21 mouse cellular contexts compared by ENCODE assay signal in the genomic region with DNA sequence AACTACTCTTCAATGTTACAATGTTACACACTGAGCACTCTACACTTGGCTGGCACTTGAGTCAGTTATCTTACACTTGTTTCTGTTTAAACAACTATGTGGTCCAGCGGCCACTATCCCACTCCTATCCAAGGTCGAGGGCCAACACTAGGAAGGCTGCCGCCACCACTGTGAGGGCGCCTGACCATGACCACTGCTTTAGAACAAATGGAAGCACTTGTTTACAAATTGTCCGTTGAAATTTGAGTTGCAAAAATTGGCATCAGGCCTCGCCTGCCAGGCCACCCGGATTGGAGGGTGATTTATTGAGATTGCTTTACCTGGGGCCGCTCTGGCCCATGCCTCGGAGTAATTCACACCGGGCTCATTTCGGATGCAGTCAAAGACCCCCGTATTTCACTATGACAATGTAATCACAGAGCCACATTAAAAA.
DNase-seq lines count a peak whose midpoint lies in the region; ATAC-seq and TF ChIP-seq lines count a peak whose summit lies in the region.
"Had no signal": no experiment of that assay in that cellular context is flagged by ENCODE, and none has a peak within 500 bp of the region (broad histone marks: within the 10 kb centered on the region; RNA-seq: fewer than 3 reads in every experiment).

No protein-coding gene starts in this region.

- H3K9me3 ChIP-seq in kidney, postnatal 0 days (replicated peaks; ENCODE audit: low read length): no peaks in the 10 kb centered on the region
- no peaks in the 10 kb centered on the region for H3K9me3 ChIP-seq in neural tube, embryonic 13.5 days
- H3K9me3 ChIP-seq: hindbrain, embryonic 12.5 days; liver, embryonic 13.5 days; midbrain, embryonic 12.5 days; stomach, embryonic 15.5 days had no signal

- 22% methylated on average over 12 of the region's 12 CpGs for WGBS in kidney, postnatal 0 days
- WGBS in neural tube, embryonic 13.5 days: 44% methylated on average over 12 of the region's 12 CpGs

- H3K9ac ChIP-seq in kidney, postnatal 0 days (ENCODE audit: low read depth, low read length): no peak overlapping the region
- no peak overlapping the region for H3K9ac ChIP-seq in neural tube, embryonic 13.5 days
- H3K9ac ChIP-seq: hindbrain, embryonic 12.5 days; liver, embryonic 13.5 days; midbrain, embryonic 12.5 days; stomach, embryonic 15.5 days had no signal

- no peaks in the 10 kb centered on the region for H3K36me3 ChIP-seq in kidney, postnatal 0 days (ENCODE audit: insufficient read depth, low read length)
- no peaks in the 10 kb centered on the region for H3K36me3 ChIP-seq in neural tube, embryonic 13.5 days
- H3K36me3 ChIP-seq: hindbrain, embryonic 12.5 days; liver, embryonic 13.5 days; midbrain, embryonic 12.5 days; stomach, embryonic 15.5 days had no signal

- peak; percentile 37 for DNase-seq in embryo, embryonic 11 days
- DNase-seq in embryo, embryonic 10 days (ENCODE audit: low spot score): no peak
- DNase-seq in kidney, postnatal 0 days (ENCODE audit: low spot score): peak; percentile 74
- DNase-seq in kidney, postnatal 4 days: no peak
- DNase-seq in testis, postnatal 14 days (ENCODE audit: low spot score): peak; percentile 75
- no peak for DNase-seq in lung, postnatal 10 days
- no peak for DNase-seq in cerebellum, postnatal 36 days
- DNase-seq: adrenal gland, postnatal 10 days; cerebellum, adult 8-10 months; kidney, postnatal 10 days; liver, embryonic 13.5 days; lung, adult 2 months; right cerebral cortex, adult 18-20 months; thymus, adult 2 months; thymus, postnatal 4 days had no signal

- peak; percentile 58 for ATAC-seq in kidney, postnatal 0 days (replicated peaks; ENCODE audit: low FRiP score, low read depth)
- ATAC-seq in neural tube, embryonic 13.5 days (ENCODE audit: low read depth): peak; percentile 50; the same call in 1 of the 2 replicates
- ATAC-seq: inflammation-experienced regulatory T-cells, adult 6 months had no signal

- H3K4me1 ChIP-seq in kidney, postnatal 0 days (replicated peaks; ENCODE audit: insufficient read depth, low read length): no peaks in the 10 kb centered on the region
- peaks cover 48% of the 10 kb centered on the region for H3K4me1 ChIP-seq in neural tube, embryonic 13.5 days (replicated peaks)
- H3K4me1 ChIP-seq: liver, embryonic 13.5 days; stomach, embryonic 15.5 days had no signal

- no peak overlapping the region for H3K4me2 ChIP-seq in kidney, postnatal 0 days (ENCODE audit: low read length)
- no peak overlapping the region for H3K4me2 ChIP-seq in neural tube, embryonic 13.5 days
- H3K4me2 ChIP-seq: hindbrain, embryonic 12.5 days; liver, embryonic 13.5 days; midbrain, embryonic 12.5 days; stomach, embryonic 15.5 days had no signal

- H3K27me3 ChIP-seq in kidney, postnatal 0 days (ENCODE audit: insufficient read depth, low read length): no peaks in the 10 kb centered on the region
- peaks cover 20% of the 10 kb centered on the region for H3K27me3 ChIP-seq in neural tube, embryonic 13.5 days
- H3K27me3 ChIP-seq: liver, embryonic 13.5 days; stomach, embryonic 15.5 days had no signal

- H3K4me3 ChIP-seq in kidney, postnatal 0 days (replicated peaks; ENCODE audit: low read depth, low read length): no peak overlapping the region
- no peak overlapping the region for H3K4me3 ChIP-seq in neural tube, embryonic 13.5 days
- H3K4me3 ChIP-seq: hindbrain, embryonic 12.5 days; layer of hippocampus, adult 2 months; liver, embryonic 13.5 days; midbrain, embryonic 12.5 days; stomach, embryonic 15.5 days had no signal

- H3K27ac ChIP-seq in kidney, postnatal 0 days: no peak overlapping the region
- peak overlapping the region; percentile 23; the same call in 1 of the 2 replicates for H3K27ac ChIP-seq in neural tube, embryonic 13.5 days (replicated peaks)
- H3K27ac ChIP-seq: hindbrain, embryonic 12.5 days; layer of hippocampus, adult 2 months; liver, embryonic 13.5 days; midbrain, embryonic 12.5 days; stomach, embryonic 15.5 days had no signal

- TF ChIP-seq CTCF in kidney, postnatal 0 days (IDR thresholded peaks at IDR 0.05; ENCODE audit: low read depth): no peak

Comparison
In these comparisons a context has a peak if more than half of its experiments do, and no peak if none do; other contexts are left out.
1. DNase-seq: peak in embryo, embryonic 11 days (single experiment), kidney, postnatal 0 days (single experiment) and testis, postnatal 14 days (single experiment); none in embryo, embryonic 10 days (single experiment), kidney, postnatal 4 days (0 of 2), lung, postnatal 10 days (single experiment) and cerebellum, postnatal 36 days (0 of 2).